Mouse (Mus musculus) lung, postnatal 0 days (tissue): ENCODE results near the gene Qprt.

Experiments used
- CTCF ChIP-seq: IDR thresholded peaks from 2 replicates; pipeline ENCODE4 v1.5.1; 2016; ENCODE audit warnings: antibody characterized with exemption, mild to moderate bottlenecking
- EP300 ChIP-seq: IDR thresholded peaks from 2 replicates; pipeline ENCODE4 v1.6.1; 2016; ENCODE audit warnings: antibody characterized with exemption, mild to moderate bottlenecking, control low read depth

GRCm38 (mm10) chr7:127157548-127157947 lies 35.5 kb upstream of the Qprt start:
- TF ChIP-seq EP300 (peak; percentile 25; the same call in 1 of the 2 replicates), CTCF (no peak)
